ENCODE assay signal across 11 mouse cellular contexts in the genomic region with DNA sequence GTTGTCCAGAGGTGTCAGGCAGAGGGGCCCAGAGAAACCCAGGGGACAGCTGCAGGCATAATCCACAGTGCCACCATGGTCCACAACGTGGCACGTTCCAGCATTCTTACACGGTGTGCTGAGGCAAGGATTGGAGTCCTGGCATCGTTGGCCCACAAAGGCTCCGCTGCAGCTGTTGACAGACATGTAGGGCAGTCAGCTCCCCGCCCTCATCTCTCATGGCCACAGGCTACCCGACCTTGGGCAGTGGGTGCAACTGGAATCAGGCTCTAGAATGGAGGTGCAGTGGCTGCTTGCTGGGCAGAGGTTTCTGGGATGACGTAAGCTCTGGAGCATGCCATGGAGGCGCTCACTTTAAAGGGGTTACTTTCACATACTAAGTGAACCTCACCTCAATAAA. TPM values are rescaled to one million over a fixed set of nuclear protein-coding genes. Genes with fewer than 3 reads are reported as not detected.
DNase-seq lines count a peak whose midpoint lies in the region; ATAC-seq and TF ChIP-seq lines count a peak whose summit lies in the region.
"Had no signal": no experiment of that assay in that cellular context is flagged by ENCODE, and none has a peak within 500 bp of the region (broad histone marks: within the 10 kb centered on the region; RNA-seq: fewer than 3 reads in every experiment).

No protein-coding gene starts in this region.

- H3K4me2 ChIP-seq in kidney, embryonic 14.5 days (replicated peaks; ENCODE audit: low read depth, low read length): no peak overlapping the region
- H3K4me2 ChIP-seq in midbrain, embryonic 14.5 days (ENCODE audit: low read length): peak overlapping the region; percentile 37
- no peak overlapping the region for H3K4me2 ChIP-seq in intestine, postnatal 0 days (replicated peaks; ENCODE audit: low read depth)

- H3K27ac ChIP-seq in kidney, embryonic 14.5 days (ENCODE audit: low read depth, low read length): peak overlapping the region; percentile 91
- peak overlapping the region; percentile 97 for H3K27ac ChIP-seq in hindbrain, embryonic 10.5 days
- peak overlapping the region; percentile 81 for H3K27ac ChIP-seq in midbrain, embryonic 14.5 days (replicated peaks; ENCODE audit: low read depth, low read length)
- no peak overlapping the region for H3K27ac ChIP-seq in intestine, postnatal 0 days (ENCODE audit: low read depth, low read length)

- no peak for ATAC-seq in kidney, embryonic 14.5 days (ENCODE audit: low FRiP score, low TSS enrichment)
- 0 out of 2 replicates have a peak, but pooled peaks have one; percentile 6 for ATAC-seq in midbrain, embryonic 14.5 days (ENCODE audit: low FRiP score, low TSS enrichment)
- no peak for ATAC-seq in intestine, postnatal 0 days

- no peak for DNase-seq in kidney, adult 9 months
- DNase-seq in adrenal gland, postnatal 14 days: peak; percentile 71
- no peak for DNase-seq in hindbrain, embryonic 10.5 days (ENCODE audit: low spot score)
- DNase-seq in midbrain, embryonic 14.5 days: no peak
- DNase-seq in Muller cell, postnatal 12 days (ENCODE audit: inconsistent ontology term): no peak
- DNase-seq in cerebellum, postnatal 14 days: no peak
- DNase-seq: gastrocnemius, postnatal 10 days; heart, postnatal 4 days; lung, postnatal 36 days had no signal

- peaks cover 38% of the 10 kb centered on the region for H3K36me3 ChIP-seq in kidney, embryonic 14.5 days (ENCODE audit: control insufficient read depth, insufficient read depth, low read length)
- H3K36me3 ChIP-seq in hindbrain, embryonic 10.5 days: peaks cover 59% of the 10 kb centered on the region
- peaks cover 27% of the 10 kb centered on the region for H3K36me3 ChIP-seq in midbrain, embryonic 14.5 days (ENCODE audit: control insufficient read depth, insufficient read depth, low read length)
- peaks cover 19% of the 10 kb centered on the region for H3K36me3 ChIP-seq in intestine, postnatal 0 days (ENCODE audit: control insufficient read depth, insufficient read depth)

- H3K4me3 ChIP-seq in kidney, embryonic 14.5 days (ENCODE audit: low read length): no peak overlapping the region
- H3K4me3 ChIP-seq in hindbrain, embryonic 10.5 days: peak overlapping the region; percentile 43
- no peak overlapping the region for H3K4me3 ChIP-seq in midbrain, embryonic 14.5 days (replicated peaks; ENCODE audit: low read depth, low read length)
- no peak overlapping the region for H3K4me3 ChIP-seq in intestine, postnatal 0 days (ENCODE audit: low read depth, low read length)

- 66% methylated on average over 9 of the region's 9 CpGs for WGBS in kidney, embryonic 14.5 days
- WGBS in hindbrain, embryonic 10.5 days: 68% methylated on average over 9 of the region's 9 CpGs
- WGBS in midbrain, embryonic 14.5 days: 21% methylated on average over 9 of the region's 9 CpGs
- WGBS in intestine, postnatal 0 days: 65% methylated on average over 9 of the region's 9 CpGs

- no peak for TF ChIP-seq CTCF in intestine, postnatal 0 days (IDR thresholded peaks at IDR 0.05; ENCODE audit: low read depth)

- peaks cover 89% of the 10 kb centered on the region for H3K4me1 ChIP-seq in kidney, embryonic 14.5 days (ENCODE audit: control insufficient read depth, insufficient read depth, low read length)
- H3K4me1 ChIP-seq in hindbrain, embryonic 10.5 days (replicated peaks): peaks cover 91% of the 10 kb centered on the region
- H3K4me1 ChIP-seq in midbrain, embryonic 14.5 days (ENCODE audit: control insufficient read depth, insufficient read depth, low read length): peaks cover 73% of the 10 kb centered on the region
- H3K4me1 ChIP-seq in intestine, postnatal 0 days (replicated peaks; ENCODE audit: control insufficient read depth, insufficient read depth, low read length): peaks cover 62% of the 10 kb centered on the region

- H3K27me3 ChIP-seq in kidney, embryonic 14.5 days (ENCODE audit: control insufficient read depth, insufficient read depth, low read length): no peaks in the 10 kb centered on the region
- no peaks in the 10 kb centered on the region for H3K27me3 ChIP-seq in hindbrain, embryonic 10.5 days (ENCODE audit: insufficient read depth, poor library complexity, severe bottlenecking)
- H3K27me3 ChIP-seq in midbrain, embryonic 14.5 days (ENCODE audit: control insufficient read depth, insufficient read depth, low read length): no peaks in the 10 kb centered on the region
- H3K27me3 ChIP-seq in intestine, postnatal 0 days (replicated peaks; ENCODE audit: control insufficient read depth, insufficient read depth, low read length): no peaks in the 10 kb centered on the region

- H3K9me3 ChIP-seq in kidney, embryonic 14.5 days (ENCODE audit: control insufficient read depth, low read length): no peaks in the 10 kb centered on the region
- no peaks in the 10 kb centered on the region for H3K9me3 ChIP-seq in hindbrain, embryonic 10.5 days
- no peaks in the 10 kb centered on the region for H3K9me3 ChIP-seq in midbrain, embryonic 14.5 days (ENCODE audit: control insufficient read depth, low read length)
- no peaks in the 10 kb centered on the region for H3K9me3 ChIP-seq in intestine, postnatal 0 days (ENCODE audit: control insufficient read depth)

- no peak overlapping the region for H3K9ac ChIP-seq in kidney, embryonic 14.5 days (ENCODE audit: low read depth, low read length)
- no peak overlapping the region; the same call in 1 of the 2 replicates for H3K9ac ChIP-seq in midbrain, embryonic 14.5 days (replicated peaks; ENCODE audit: low read length)
- H3K9ac ChIP-seq in intestine, postnatal 0 days (ENCODE audit: low read depth, low read length): no peak overlapping the region

RNA-seq across cellular contexts. Expression of gene Notch1, which starts 31.2 kb away (rescaled TPM):
- polyA plus RNA-seq in kidney, embryonic 14.5 days (2014; fragmentation: Nextera tagmentation; extraction: Ambion mirVana): 33.4 and 45.1 TPM in 2 replicates
- total RNA-seq in adrenal gland, postnatal 14 days (2021): 27.5 and 35.7 TPM in 2 replicates
- polyA plus RNA-seq in hindbrain, embryonic 10.5 days (2016; fragmentation: Nextera tagmentation; extraction: Ambion mirVana): 39.1 and 46.4 TPM in 2 replicates
- 22.0 and 33.9 TPM in 2 replicates for polyA plus RNA-seq in midbrain, embryonic 14.5 days (2014; fragmentation: Nextera tagmentation; extraction: Ambion mirVana)
- polyA plus RNA-seq in intestine, postnatal 0 days (2015; fragmentation: Nextera tagmentation; extraction: Ambion mirVana): 3.6 and 3.7 TPM in 2 replicates

RNA-seq across cellular contexts. Expression of gene Sec16a, which starts 40.3 kb away (rescaled TPM):
- 18.9 and 43.9 TPM in 2 replicates for polyA plus RNA-seq in kidney, embryonic 14.5 days (2014; fragmentation: Nextera tagmentation; extraction: Ambion mirVana)
- total RNA-seq in adrenal gland, postnatal 14 days (2021): 50.1 and 54.6 TPM in 2 replicates
- polyA plus RNA-seq in hindbrain, embryonic 10.5 days (2016; fragmentation: Nextera tagmentation; extraction: Ambion mirVana): 25.2 and 28.9 TPM in 2 replicates
- polyA plus RNA-seq in midbrain, embryonic 14.5 days (2014; fragmentation: Nextera tagmentation; extraction: Ambion mirVana): 24.3 and 32.4 TPM in 2 replicates
- 17.4 and 18.3 TPM in 2 replicates for polyA plus RNA-seq in intestine, postnatal 0 days (2015; fragmentation: Nextera tagmentation; extraction: Ambion mirVana)
